Mouse (Mus musculus): Measurements from ENCODE around the gene Fgf7.

The Fgf7 gene

GRCm38 (mm10) chr2:126061037-126061773, 26.7 kb downstream of the Fgf7 start:
- DNase-seq (ENCODE audit: low spot score), result no peak

DNA sequence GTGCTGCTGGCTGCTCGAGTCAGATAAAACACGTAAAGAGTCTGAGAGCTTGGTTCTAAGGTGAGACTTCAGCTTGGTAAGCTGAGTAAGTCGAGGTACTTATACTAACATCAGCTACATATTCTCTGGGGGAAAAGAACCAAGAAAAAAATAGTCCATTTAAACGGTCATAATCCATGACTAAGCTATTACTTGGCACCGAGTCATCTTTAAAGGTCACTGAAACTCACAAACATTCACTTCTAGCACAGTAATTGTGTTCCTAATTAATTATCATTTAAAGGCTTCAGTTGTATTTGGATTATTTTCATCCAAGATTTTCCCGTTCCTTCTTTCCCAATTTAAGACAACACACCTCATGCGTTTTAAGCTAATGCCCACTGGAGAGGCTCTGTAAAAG, 28.4 kb downstream of the Fgf7 start:
- DNase-seq (ENCODE audit: low spot score), result no peak

- no peak for DNase-seq (ENCODE audit: low spot score)
Observed at GRCm38 (mm10) chr2:126064814-126065213, 30.4 kb downstream of the Fgf7 start.

- DNase-seq (ENCODE audit: low spot score), result no peak
Observed at GRCm38 (mm10) chr2:126065303-126065856, 30.9 kb downstream of the Fgf7 start.

DNA sequence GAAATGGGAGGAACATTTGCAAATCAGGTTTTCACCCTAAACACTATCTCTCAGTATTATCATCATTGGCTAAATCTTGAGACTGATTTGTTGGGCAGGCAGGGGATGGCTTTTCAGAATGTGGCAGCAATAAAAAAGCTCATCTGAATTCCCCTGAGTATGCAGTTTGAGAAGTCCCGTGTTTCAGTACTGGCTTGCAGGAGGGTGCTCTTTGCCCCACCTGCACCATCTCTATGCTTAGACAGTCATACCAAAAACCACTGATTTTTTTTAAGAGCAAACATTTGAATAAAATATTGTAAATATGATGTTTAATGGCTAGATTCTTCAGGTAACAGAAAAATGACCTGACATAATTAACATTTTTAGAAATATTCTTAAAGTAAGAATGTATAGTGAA, 35.3 kb downstream of the Fgf7 start:
- DNase-seq (ENCODE audit: low spot score), result no peak

- no peak for DNase-seq (ENCODE audit: low spot score)
Observed at GRCm38 (mm10) chr2:126073744-126074143, 39.3 kb downstream of the Fgf7 start.

- DNase-seq (ENCODE audit: low spot score), result no peak
Observed at GRCm38 (mm10) chr2:126076506-126076905, 42.0 kb downstream of the Fgf7 start.

- no peak for DNase-seq (ENCODE audit: low spot score)
Observed at GRCm38 (mm10) chr2:126079086-126079485, 44.6 kb downstream of the Fgf7 start.

GRCm38 (mm10) chr2:126084326-126084725, 49.9 kb downstream of the Fgf7 start:
- DNase-seq (ENCODE audit: low spot score), result no peak

GRCm38 (mm10) chr2:126086187-126086586, 51.7 kb downstream of the Fgf7 start:
- no peak for DNase-seq (ENCODE audit: low spot score)

DNA sequence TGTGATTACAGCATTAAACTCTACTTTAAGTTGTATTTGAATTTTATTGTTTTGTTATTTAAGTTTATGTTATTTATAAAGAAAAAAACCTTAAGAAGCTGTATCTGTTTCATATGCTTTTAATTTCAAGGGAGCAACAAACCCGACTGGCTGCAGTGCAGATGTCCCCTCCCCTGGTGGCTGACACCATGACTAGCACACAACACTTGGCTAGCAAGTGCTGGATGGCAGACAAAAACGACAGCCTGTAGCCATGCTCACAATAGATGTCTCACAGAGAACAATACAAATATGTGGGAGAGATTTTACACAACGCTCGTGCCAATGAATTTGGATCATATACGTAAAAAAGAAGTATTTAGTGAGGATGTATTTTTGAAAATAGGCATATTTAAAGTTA, 56.0 kb downstream of the Fgf7 start:
- no peak for DNase-seq (ENCODE audit: low spot score)

GRCm38 (mm10) chr2:126094616-126095015, 60.2 kb downstream of the Fgf7 start:
- DNase-seq (ENCODE audit: low spot score), result no peak
